Mouse (Mus musculus) adrenal gland, postnatal 14 days (tissue): ENCODE measurements around the gene Atg2b. TPM values are rescaled to one million over a fixed set of nuclear protein-coding genes. Genes with fewer than 3 reads are reported as not detected.
A peak's percentile ranks its signal among the peaks of the same experiment; 100 is the strongest.

Source experiments
- DNase-seq: peaks from one replicate; pipeline ENCODE4 v3.0.0; 2021; ENCODE audit warnings: mixed read lengths
- long read RNA-seq, 2 experiments: library from polyadenylated mRNA; stranded (forward); transcript quantifications; one replicate each; pipeline ENCODE4 v2.0.0; 2021
- total RNA-seq: library from RNA; stranded (reverse); gene quantifications from 2 replicates; pipeline ENCODE4 v1.2.3, GENCODE M21; 2021

Gene Atg2b
- 27.7 and 29.6 TPM in 2 replicates for total RNA-seq
- long read RNA-seq, experiment 1, full-length matches to known transcripts = 2 of 9 reads
- long read RNA-seq, experiment 1, partial matches to known transcripts = 4 of 9 reads
- long read RNA-seq, experiment 1, other reads (novel, unspliced or antisense) = 3 of 9 reads
- long read RNA-seq, experiment 2, partial matches to known transcripts = 2 of 8 reads
- long read RNA-seq, experiment 2, other reads (novel, unspliced or antisense) = 5 of 8 reads

GRCm38 (mm10) chr12:105685001-105685691 is at the start of gene Atg2b:
Atg2b (minus strand) TSS chr12:105685211.
- DNase-seq = peak; percentile 99

DNA sequence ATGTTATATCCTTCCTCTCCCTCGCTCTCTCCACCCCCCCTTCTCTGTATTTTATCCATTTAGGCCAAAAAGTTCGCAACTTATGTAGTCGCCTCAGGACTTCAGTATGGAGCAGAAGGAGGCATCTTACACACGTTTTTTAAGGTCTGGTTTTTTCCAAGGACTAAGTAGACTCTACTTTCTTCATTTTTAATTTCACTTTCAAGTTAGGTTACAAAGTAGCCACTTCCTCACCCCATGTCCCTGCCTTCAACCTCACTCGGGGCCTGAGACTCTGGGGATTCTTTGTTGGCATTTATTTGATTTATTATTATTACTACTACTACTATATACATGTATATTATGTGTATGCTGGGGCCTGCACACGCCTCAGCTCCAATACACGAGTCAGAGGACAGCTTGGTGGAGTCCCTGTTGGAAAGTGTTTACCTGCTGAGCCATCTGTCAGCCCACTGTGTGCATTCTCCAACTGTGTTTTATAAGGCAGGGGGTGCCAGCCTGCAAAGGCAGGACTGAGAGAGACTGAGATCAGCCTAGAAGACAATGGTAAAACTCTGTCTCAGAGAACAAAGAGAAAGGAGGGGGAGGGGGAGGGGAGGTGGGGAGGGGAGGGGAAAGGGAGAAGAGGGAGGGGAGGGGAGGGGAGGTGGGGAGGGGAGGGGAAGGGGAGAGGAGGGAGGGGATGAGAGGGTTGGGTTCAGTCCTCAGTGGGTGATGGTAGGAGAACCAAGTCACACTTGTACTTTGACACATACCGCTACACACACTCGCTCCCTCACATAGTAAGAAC is 48.6 kb upstream of the Atg2b start:
- no peak for DNase-seq

- DNase-seq = no peak
These were observed 45.9 kb upstream of the Atg2b start for GRCm38 (mm10) chr12:105730851-105731460.

DNA sequence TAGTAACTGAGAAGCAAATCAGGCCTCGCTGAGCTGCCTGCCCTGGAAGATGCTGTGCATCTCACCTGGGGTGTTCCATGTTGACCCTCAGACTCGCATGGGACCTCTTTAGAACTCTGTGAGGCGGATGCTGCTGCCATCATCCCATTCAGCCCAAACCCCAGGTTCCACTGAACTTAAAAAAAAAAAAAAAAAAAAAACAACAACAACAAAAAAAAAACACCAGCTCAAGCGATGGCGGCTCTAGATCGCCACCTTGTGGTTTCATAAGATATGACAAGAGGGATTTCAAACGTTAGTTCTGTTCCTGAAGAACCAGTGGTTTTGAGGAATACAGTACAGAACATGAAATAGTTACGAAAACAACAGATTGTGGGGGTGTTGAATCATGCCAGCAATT is 43.0 kb upstream of the Atg2b start:
- DNase-seq = peak; percentile 54

DNA sequence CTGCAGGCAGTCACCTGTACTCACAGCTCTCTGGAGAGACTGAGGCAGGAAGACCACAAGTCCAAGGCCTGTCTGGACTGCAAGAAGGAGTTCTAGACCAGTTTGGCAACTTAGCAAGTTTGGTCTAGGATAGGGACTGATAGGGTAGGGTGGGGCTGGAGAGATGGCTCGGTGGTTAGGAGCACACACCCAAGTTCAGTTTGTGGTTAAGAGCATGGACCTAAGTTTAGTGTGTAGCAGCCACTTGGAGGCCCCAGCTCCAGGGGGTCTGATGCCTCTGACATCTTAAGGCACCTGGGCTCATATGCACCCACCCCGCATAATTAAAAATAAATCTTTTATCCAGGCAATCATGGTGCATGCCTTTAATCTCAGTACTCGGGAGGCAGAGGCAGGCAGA is 42.3 kb upstream of the Atg2b start:
- no peak for DNase-seq

- DNase-seq = peak; percentile 45
These were observed 40.7 kb upstream of the Atg2b start for GRCm38 (mm10) chr12:105725736-105726135.

GRCm38 (mm10) chr12:105724616-105725015 is 39.6 kb upstream of the Atg2b start:
- no peak for DNase-seq

DNA sequence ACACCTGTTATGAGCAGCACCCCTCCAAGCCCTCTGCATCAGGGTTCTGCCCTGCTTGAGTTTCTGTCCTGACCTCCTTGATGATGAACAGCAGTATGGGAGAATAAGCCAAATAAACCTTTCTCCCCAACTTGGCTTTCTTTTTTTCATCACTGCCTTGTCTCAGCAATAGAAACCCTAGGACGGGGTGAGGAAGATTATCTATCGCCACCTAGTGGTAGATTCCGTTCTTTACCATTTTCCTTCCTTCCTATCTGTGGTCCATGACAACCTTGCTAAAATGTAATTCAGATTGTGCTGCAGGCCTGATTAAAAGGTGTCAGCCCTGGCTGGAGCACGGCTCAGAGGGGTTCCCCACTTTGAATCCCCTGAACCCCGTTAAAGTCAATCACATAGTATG is 37.6 kb upstream of the Atg2b start:
- DNase-seq = peak; percentile 17

- DNase-seq = no peak
These were observed 36.6 kb upstream of the Atg2b start for GRCm38 (mm10) chr12:105721452-105722132.

DNA sequence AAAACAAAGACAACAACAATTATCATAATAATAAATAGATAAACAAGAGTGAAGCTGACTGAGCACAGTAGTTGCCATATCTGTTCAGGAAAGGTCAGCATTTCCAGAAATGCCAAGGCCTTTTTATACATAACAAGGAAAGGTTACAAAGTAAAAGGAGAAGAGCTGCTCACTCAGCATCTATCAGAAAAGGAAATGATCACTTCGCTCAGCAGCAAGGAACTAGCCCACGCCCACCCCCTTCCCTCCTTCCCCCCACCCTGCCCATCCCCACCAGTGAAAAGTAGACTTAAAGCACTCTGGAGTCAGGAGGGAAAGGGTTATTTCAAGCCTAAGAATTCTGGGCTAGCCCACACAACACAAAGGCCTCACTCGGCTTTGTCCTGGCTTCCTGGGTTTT is 35.2 kb upstream of the Atg2b start:
- DNase-seq = no peak

GRCm38 (mm10) chr12:105718616-105719015 is 33.6 kb upstream of the Atg2b start:
- DNase-seq = peak; percentile 55

GRCm38 (mm10) chr12:105705799-105706487 is 20.9 kb upstream of the Atg2b start, which contains the start of gene Ak7:
Ak7 (plus strand) TSS chr12:105705976.
- peak; percentile 94 for DNase-seq

DNA sequence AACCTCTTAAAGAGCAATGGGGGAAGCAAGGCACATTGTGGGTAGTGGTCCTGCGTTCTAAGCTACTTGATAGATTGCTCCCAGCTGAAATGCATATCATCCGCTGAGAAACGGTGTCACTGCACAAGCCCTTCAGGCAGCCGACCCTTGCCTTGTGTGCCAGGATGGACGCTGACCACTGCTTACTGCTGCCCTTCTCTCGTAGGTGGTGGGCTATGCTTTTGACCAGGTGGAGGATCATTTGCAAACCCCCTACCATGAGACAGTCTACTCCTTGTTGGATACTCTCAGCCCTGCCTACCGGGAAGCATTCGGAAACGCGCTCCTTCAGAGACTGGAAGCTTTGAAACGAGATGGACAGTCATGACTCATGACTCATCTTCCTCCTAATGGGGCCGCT is 15.4 kb upstream of the Atg2b start:
- no peak for DNase-seq

- no peak for DNase-seq
These were observed 12.2 kb upstream of the Atg2b start for GRCm38 (mm10) chr12:105697104-105697780.

DNA sequence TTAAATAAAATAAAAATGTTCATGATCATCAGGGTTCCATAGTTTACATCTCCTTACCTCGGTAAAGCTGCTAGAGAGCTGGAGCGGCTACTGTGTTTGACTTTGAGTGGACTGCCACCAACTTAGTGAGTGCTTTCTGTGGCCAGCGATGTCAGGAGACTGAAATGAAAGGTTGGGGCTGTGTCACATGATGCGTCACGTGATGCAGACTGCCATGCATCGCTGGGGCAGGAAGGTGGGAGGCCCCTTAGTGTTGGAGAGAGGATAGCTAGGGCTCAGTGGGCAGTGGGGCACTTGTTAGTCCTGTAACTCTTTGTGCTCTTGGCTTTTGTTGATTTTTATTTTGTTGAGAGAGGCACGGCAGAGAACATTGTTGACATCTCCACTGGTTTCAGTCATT is 10.8 kb upstream of the Atg2b start:
- DNase-seq = no peak

GRCm38 (mm10) chr12:105694021-105694420 is 9.0 kb upstream of the Atg2b start:
- peak; percentile 53 for DNase-seq

- no peak for DNase-seq
These were observed 4.4 kb upstream of the Atg2b start for GRCm38 (mm10) chr12:105689435-105689834.

GRCm38 (mm10) chr12:105688546-105688945 is 3.5 kb upstream of the Atg2b start:
- DNase-seq = no peak

DNA sequence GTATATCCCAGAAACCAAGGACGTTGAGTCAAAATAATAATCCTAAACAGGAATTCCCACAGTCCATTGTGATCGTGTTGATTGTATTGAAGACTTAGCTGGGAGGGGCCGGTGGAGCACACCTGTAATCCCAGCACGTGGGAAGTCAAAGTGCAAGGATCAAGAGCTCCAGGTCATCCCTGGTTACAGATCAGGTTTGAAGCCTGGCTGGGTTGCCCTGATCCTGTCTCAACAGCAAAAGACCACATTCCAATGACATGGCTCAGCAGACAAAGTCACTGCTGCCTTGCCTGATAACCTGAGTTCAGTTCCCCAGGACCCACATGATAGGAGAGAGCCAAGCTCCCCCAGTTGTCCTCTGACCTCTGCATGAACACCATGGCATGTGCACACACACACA is 2.4 kb upstream of the Atg2b start:
- no peak for DNase-seq

DNA sequence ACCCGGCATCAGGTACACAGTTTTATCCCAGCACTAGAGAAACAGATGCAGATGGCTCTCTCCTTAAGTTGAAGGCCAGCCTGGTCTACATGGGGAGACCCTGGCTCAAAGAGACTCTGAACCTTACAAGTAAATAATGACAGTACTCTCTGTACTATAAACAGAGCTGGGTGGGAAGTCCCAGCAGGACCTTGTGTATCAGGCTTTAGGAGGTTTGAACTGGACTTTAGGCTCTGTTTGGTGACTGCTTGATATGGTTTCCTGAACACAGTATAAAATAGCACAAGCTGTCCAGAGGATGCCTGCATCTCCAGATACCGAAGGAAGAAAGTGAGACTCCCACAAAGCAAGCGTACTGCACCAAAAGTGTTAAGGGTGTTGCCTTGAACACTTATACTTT is 1.8 kb upstream of the Atg2b start:
- DNase-seq = no peak
